Mouse (Mus musculus) testis, adult 2 months (tissue): ENCODE measurements around the gene Pard3.

Experiments
- CTCF ChIP-seq: fragments of 200-500 bp; IDR thresholded peaks from 2 replicates; pipeline ENCODE4 v1.5.1; 2012; ENCODE audit warnings: low read depth, mild to moderate bottlenecking, inconsistent platforms, low read length, moderate library complexity; ENCODE audit not compliant: control insufficient read depth, insufficient read depth, insufficient replicate concordance
- POLR2A ChIP-seq: fragments of 200-500 bp; IDR thresholded peaks from 2 replicates; pipeline ENCODE4 v1.6.1; 2012; ENCODE audit warnings: low read depth, mild to moderate bottlenecking, inconsistent platforms, low read length, moderate library complexity; ENCODE audit not compliant: control insufficient read depth

DNA sequence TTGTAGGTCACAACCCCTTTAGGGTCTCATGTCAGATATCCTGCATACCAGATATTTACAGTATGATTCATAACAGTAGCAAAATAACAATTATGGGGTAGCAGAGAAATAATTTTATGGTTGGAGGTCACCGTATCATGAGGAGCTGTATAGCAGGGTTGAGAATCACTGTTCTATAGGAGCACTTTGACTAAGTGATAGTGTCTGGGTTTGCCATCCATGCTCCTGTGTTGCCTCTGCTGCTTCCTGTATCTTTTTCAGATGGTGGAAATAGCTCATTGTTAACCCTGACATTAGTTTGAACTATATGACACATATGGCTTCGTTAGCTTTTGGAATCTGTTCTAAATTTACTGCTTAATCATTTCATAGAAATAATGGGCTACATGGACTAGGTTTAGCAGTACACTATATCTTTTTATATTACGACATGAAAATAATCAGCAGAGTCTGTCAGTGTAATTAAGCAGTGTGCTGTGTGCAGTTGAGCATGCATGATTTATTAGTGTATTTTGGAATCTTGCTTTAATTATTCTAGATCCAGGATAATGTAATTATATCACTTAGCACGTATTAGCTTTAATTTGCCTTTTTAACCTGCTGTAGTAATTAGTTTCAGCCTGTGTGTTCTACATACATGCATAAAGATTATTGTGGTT lies 347.6 kb downstream of the Pard3 start:
- no peak for TF ChIP-seq CTCF
- TF ChIP-seq POLR2A = no peak
